Mouse (Mus musculus): ENCODE data around the gene Cluap1.

DNA sequence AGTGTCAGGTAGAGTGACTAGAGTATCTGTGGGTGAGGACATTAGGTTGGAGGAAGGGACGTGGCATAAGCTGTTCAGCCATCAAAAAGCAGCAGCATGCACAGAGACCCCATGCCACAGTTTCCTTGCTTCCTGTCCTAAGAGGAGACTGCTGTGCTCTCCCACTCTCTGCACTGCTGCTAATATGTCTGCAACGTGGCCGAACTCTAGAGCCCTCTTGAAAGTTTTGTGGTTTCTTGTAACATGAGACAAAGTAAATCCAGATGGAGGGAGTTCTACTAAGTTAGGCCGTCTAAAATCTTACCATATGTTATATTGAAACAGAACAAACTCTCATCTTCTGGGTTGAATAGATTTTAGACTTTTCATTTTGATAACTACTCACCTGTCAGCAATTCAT lies 15.4 kb downstream of the Cluap1 start:
- TF ChIP-seq EP300 (IDR thresholded peaks at IDR 0.05; ENCODE audit: insufficient read depth, low read depth, low read length) = no peak
- TF ChIP-seq CTCF (IDR thresholded peaks at IDR 0.05; ENCODE audit: low read depth, low read length) = no peak
